Mouse (Mus musculus): ENCODE data around the gene Gm47955.
"Not testable (repeated sequence)": the region's sequence is repeated elsewhere in the genome, so short reads cannot be mapped to it uniquely, and the experiment has no call there.

The Gm47955 gene

DNA sequence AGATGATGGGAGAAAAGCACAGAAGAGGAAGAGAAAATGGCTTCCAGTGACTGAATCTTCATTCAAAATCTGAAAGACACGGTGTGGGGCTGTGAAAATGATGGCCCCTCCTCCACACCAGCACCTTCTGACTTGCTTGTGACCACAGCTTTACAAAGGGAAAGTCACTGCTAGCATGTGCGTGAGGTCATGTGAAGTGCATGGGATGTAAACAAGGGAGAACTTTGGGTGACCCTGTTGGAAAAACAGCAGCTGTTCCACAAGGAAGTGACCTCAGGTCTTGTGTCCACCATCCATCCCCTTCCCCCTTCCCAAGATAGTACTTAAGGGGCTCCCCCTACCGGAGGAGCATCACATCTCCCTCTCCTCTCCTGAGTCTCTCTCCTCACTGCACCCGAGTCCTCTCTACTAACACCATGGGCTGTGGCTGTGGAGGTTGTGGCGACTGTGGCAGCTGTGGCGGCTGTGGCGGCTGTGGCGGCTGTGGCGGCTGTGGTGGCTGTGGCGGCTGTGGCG lies at the start of gene Gm47955:
TSS of gene Gm47955 (plus strand) at position 417 of the 516 bp plus-strand sequence.
- no peak for DNase-seq (ENCODE audit: low read depth)

- peak; percentile 37 for DNase-seq (ENCODE audit: low read depth)
Observed at GRCm38 (mm10) chr1:82913025-82913424, 47.1 kb upstream of the Gm47955 start, which contains the start of gene A030005L19Rik. Gene A030005L19Rik, plus strand, starts transcription at chr1:82913325.

- DNase-seq (ENCODE audit: low read depth) = not testable (repeated sequence)
Observed at GRCm38 (mm10) chr1:82913434-82913833, 46.7 kb upstream of the Gm47955 start.

- no peak for DNase-seq (ENCODE audit: low read depth)
Observed at GRCm38 (mm10) chr1:82924650-82925049, 35.4 kb upstream of the Gm47955 start, which contains the start of gene A030014E15Rik. Gene A030014E15Rik, plus strand, starts transcription at chr1:82924917.

GRCm38 (mm10) chr1:82930558-82930957 lies 29.5 kb upstream of the Gm47955 start:
- not testable (repeated sequence) for DNase-seq (ENCODE audit: low read depth)

DNA sequence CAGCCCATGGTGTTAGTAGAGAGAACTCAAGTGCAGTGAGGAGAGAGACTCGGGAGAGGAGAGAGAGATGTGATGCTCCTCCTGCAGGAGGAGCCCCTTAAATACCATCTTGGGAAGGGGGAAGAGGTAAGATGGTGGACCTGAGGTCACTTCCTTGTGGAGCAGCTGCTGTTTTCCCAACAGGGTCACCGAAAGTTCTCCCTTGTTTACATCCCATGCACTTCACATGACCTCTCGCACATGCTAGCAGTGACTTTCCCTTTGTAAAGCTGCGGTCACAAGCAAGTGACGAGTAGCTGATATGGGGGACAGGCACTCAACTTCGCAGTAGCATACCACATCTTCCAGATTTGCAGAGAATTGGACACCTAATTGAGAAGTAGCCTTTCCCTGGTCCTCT lies 28.8 kb upstream of the Gm47955 start, which contains the start of gene Gm6217:
TSS of gene Gm6217 (minus strand) at position 74 of the 400 bp plus-strand sequence.
- DNase-seq (ENCODE audit: low read depth) = not testable (repeated sequence)

- no peak for DNase-seq (ENCODE audit: low read depth)
Observed at GRCm38 (mm10) chr1:82938666-82939065, 21.4 kb upstream of the Gm47955 start.

GRCm38 (mm10) chr1:82942505-82942904 lies 17.6 kb upstream of the Gm47955 start:
- not testable (repeated sequence) for DNase-seq (ENCODE audit: low read depth)

- DNase-seq (ENCODE audit: low read depth) = not testable (repeated sequence)
Observed at GRCm38 (mm10) chr1:82943295-82943694, 16.8 kb upstream of the Gm47955 start, which contains the start of gene A030003K21Rik. Gene A030003K21Rik, minus strand, starts transcription at chr1:82943388.

GRCm38 (mm10) chr1:82946029-82946428 lies 14.1 kb upstream of the Gm47955 start:
- not testable (repeated sequence) for DNase-seq (ENCODE audit: low read depth)

- DNase-seq (ENCODE audit: low read depth) = no peak
Observed at GRCm38 (mm10) chr1:82948601-82949000, 11.5 kb upstream of the Gm47955 start.

DNA sequence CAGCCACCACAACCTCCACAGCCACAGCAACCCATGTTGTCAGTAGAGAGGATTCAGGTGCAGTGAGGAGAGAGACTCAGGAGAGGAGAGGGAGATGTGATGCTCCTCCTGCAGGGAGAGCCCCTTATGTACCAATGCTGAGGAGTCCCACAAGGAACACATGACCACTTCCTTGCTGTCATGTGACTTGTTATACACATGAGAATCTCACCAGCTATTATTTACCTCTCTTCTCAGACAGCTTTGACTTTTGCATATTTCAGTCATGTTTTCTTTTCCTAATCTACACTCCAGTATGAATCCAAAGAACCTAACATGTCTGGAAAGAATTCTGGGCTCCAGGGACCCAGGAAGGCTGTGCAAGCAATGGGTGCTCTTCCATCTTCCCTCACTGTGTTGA lies 4.2 kb upstream of the Gm47955 start, which contains the start of gene Gm7544:
TSS of gene Gm7544 (minus strand) at position 101 of the 400 bp plus-strand sequence.
- not testable (repeated sequence) for DNase-seq (ENCODE audit: low read depth)

DNA sequence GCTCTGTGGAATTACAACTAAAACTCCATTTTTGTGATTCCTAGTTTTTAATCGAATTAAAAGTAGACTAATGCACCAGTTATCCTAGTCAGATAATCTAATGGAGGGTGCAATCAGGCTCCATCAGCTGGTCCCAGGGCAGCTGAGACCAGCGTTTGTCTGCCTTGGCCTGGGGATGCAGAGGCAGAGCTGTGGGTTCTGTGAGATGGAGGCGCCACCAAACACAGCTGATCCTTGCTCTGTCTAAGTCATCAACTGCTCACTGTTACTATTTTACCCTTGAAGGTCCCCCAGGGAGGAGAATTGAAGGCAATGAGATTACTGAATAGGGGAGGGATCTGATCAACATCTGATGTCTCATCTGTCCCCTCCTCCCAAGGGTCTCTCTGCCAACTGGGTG lies 6.3 kb downstream of the Gm47955 start:
- DNase-seq (ENCODE audit: low read depth) = no peak

- DNase-seq (ENCODE audit: low read depth) = peak; percentile 53
Observed at GRCm38 (mm10) chr1:82972046-82972445, 12.0 kb downstream of the Gm47955 start.

- no peak for DNase-seq (ENCODE audit: low read depth)
Observed at GRCm38 (mm10) chr1:82973244-82973643, 13.2 kb downstream of the Gm47955 start.

DNA sequence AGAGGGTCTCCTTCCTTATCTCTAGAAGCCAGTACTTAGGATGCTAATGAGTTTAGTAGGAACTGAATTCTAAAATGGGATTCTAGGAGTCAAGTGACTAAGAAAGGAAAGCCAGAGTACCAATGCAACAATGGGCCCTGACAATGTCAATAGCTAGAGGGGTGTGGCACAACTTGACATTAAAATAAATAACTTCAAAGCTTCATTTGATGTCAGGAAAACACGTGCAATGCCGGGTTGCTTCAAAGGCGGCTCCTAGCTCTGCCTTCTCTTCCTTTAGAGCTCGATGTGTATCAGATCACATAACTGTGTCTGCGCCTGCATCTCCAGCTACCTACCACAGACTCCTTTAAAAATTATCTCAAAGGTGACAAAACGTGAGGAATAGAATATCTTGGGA lies 13.8 kb downstream of the Gm47955 start:
- no peak for DNase-seq (ENCODE audit: low read depth)

- no peak for DNase-seq (ENCODE audit: low read depth)
Observed at GRCm38 (mm10) chr1:82974342-82974741, 14.3 kb downstream of the Gm47955 start.

DNA sequence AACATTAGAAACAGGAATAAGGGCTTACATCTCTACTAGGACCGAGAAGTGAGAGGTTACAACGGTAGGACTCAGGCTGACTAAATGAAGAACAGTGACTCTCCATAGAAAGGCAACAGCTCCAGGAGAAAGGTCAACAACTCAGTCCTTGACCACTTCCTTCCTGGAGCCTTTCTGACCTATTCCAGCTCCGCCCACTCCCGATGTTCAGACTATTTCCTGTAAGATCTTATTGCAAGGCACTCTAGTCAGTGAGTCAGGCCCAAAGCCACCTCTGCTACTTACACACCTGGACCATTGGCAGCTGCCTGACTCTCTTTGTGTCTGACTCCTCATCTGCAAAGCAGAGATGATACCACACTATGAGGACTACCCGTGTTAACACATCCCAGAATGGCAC lies 15.7 kb downstream of the Gm47955 start:
- no peak for DNase-seq (ENCODE audit: low read depth)

DNA sequence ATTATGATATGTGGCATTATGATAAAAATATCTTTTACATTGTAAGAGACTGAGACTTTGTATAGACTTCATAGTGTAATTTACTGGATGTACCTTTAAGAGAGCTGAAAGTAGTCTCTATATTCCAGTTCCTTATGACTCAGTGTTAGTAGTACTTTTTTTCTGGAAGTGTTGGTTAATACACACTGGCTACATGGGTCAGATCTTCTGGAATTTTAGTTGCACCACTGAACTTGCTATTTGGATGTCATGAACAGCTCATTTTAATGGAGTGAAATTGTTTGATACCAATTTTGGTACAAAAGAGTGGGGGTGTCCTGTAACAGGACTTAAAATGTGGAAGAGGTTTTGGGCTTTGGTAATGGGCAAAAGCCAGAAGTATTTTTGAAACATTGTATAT lies 17.8 kb downstream of the Gm47955 start:
- DNase-seq (ENCODE audit: low read depth) = peak; percentile 52

DNA sequence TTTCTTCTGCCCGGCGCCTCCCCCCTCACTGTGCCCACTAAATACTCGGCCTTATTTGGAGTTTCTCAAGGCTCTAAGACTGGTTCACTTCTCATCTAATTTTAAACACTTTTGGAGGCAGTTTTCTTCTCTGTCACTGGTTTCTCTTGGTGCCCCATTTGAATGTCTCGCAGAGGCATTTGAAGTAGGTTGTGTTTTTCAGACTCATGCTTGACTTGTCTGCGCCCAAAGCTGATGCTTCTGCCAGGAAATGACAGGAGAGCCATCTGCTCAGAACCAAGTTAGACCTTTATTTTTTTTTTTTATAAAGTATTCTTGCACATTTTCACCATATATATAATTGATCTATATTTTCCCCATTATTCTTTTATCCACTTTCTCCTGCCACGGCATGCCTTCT lies 26.7 kb downstream of the Gm47955 start:
- DNase-seq (ENCODE audit: low read depth) = no peak

DNA sequence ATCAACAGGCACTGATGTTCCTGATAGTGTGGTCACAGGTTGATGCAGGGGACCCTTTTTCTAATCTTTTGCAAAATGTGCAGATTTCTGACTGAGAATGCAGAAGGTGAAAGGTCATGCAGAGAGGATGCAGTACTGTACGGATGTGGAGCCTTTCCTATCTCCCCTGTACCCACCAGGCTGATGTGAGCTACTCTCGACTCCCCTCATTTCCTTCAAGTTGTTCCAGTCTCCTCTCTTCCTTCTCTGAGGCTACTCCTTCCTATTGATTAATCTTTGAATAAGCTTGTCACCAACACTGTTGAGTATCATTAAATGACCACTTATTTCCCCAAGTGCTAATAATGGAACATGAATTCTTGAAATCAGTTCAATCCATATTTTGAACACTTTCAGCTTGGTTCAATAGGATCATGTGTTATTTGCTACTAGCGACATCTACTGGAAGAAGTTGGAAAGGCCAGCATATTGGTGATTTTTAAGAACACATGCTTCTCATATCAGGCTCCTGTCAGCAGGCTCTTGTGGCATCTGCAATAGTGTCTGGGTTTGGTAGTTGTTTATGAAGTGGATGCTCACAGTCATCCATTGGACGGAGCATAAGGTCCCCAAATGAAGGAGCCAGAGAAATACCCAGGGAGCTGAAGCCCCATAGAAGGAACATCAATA lies 27.6 kb downstream of the Gm47955 start:
- peak; percentile 92 for DNase-seq (ENCODE audit: low read depth)

- no peak for DNase-seq (ENCODE audit: low read depth)
Observed at GRCm38 (mm10) chr1:82991062-82991461, 31.0 kb downstream of the Gm47955 start.

DNA sequence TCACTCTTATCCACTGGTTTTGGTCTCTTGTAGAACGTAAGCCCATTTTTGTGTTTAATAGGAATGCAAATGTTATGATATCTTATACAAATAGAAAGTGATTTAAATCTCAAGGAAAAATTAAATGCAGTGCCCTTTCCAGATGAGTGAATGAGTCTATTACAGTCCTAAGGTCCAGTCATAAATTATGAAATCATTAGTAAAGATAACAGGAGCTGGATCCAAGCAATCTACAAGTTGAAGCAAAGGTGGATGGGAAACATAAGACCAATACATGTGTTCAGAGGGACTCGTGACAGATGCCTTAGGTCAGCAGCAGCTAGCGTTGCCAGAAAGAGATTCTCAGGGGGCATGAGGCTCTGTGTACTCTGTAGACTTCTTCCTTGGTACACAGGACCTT lies 31.5 kb downstream of the Gm47955 start:
- no peak for DNase-seq (ENCODE audit: low read depth)
